Mouse (Mus musculus) embryonic fibroblast, embryonic 13.5 days (primary cell): ENCODE results near the gene Scn11a. TPM values are rescaled to one million over a fixed set of nuclear protein-coding genes. Genes with fewer than 3 reads are reported as not detected.

ENCODE experiments used
- H3K27ac ChIP-seq: 2 replicates; pipeline ENCODE4 v1.5.1; 2012; ENCODE audit warnings: low read length, control low read depth, inconsistent platforms; ENCODE audit not compliant: insufficient read depth
- H3K4me1 ChIP-seq: 2 replicates; pipeline ENCODE4 v1.6.1; 2011; ENCODE audit warnings: low read length; ENCODE audit not compliant: control insufficient read depth, insufficient read depth
- H3K4me3 ChIP-seq: 2 replicates; pipeline ENCODE4 v1.5.1; 2011; ENCODE audit warnings: mild to moderate bottlenecking, control low read depth, low read length; ENCODE audit not compliant: insufficient read depth
- CTCF ChIP-seq: IDR thresholded peaks from 2 replicates; pipeline ENCODE4 v1.5.1; 2011; ENCODE audit warnings: mild to moderate bottlenecking, control low read depth, low read length, moderate library complexity, borderline replicate concordance; ENCODE audit not compliant: insufficient read depth
- POLR2A ChIP-seq: IDR thresholded peaks from 2 replicates; pipeline ENCODE4 v1.6.1; 2011; ENCODE audit warnings: low read depth, mild to moderate bottlenecking, control low read depth, low read length, moderate library complexity
- polyA plus RNA-seq: library from polyadenylated mRNA; stranded (reverse); fragments of >200 nt; gene quantifications from 2 replicates; pipeline ENCODE4 v1.2.4, GENCODE M21; 2011; ENCODE audit warnings: low read depth; ENCODE audit not compliant: missing spikeins, insufficient read length

The Scn11a gene
- polyA plus RNA-seq, 1 experiment: not detected

DNA sequence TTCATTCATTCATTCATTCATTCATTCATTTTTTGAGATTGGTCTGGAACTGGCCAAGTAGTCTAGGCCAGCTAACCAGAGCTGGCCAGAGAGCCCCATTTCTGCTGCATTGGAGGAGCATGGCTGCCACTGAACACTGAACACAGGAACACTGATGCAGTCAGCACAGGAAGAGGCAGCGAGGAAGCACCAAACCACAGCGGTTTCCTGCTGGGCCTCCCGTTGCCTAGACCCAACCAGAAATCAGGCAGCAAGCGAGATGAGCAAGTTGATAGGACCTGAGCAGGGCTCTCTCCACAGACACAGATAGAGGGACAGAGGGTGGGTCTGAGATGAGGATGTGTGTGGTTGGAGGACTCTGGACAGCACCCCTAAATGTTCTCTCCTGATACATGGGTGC, 81.4 kb downstream of the Scn11a start:
- TF ChIP-seq CTCF (no peak), POLR2A (no peak)
- H3K4me3 ChIP-seq: no peak overlapping the region
- no peaks in the 10 kb centered on the region for H3K4me1 ChIP-seq
- H3K27ac ChIP-seq: no peak overlapping the region

DNA sequence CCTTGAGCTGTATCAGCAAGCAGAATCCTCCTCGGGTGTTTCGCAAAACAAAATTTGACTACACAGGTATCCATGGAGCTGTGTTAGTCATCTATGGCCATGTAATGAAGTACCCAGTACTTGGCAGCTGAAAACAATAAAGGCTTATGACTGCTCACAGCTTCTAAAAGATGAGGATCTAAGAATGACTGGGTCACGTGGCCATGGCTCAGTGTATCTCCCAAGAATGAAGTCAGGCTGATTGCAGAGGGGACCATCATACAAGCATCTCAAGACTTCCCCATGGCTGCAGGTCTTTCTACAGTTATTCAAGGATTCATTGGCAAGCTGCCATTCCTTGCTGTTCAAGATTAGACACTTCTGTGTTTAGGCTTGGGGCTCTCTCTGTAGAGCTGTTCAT, 81.9 kb downstream of the Scn11a start:
- no peak overlapping the region for H3K4me3 ChIP-seq
- H3K27ac ChIP-seq: no peak overlapping the region
- H3K4me1 ChIP-seq: no peaks in the 10 kb centered on the region
- TF ChIP-seq CTCF: no peak
- TF ChIP-seq POLR2A: no peak

DNA sequence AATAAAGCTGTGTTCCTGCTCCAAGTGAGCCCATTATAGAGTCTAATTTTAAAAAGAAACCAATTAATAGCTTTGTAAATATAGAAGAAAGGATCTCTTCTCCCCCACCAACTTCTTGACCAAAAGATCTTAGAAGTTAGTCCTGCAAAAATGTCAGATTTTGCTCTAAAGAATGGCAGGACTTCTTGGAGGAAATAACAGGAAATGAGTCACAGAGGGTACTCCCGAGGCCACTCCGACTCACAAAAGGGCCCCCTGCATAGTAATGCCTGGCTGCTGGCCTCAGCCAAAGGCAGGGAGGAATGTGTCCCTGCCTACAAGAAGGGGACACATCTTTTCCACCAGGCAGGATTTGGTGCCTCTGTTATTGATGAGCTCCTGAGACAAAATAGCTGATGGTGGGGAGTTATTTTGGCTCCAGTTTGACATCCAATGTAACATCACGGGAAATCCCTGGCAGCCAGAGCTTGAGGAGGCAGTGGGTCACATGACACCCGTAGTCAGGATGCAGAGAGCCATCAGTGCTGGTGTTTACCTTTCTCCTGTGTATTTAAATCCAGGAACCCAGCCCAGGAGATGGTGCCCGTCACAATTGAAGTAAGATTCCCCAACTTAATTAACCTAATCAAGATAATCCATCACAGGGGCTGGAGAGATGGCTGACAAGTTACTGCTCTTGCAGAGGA, 84.0 kb downstream of the Scn11a start:
- TF ChIP-seq POLR2A: no peak
- TF ChIP-seq CTCF: no peak
- Histone ChIP-seq H3K4me3 (no peak overlapping the region), H3K27ac (no peak overlapping the region), H3K4me1 (no peaks in the 10 kb centered on the region)

DNA sequence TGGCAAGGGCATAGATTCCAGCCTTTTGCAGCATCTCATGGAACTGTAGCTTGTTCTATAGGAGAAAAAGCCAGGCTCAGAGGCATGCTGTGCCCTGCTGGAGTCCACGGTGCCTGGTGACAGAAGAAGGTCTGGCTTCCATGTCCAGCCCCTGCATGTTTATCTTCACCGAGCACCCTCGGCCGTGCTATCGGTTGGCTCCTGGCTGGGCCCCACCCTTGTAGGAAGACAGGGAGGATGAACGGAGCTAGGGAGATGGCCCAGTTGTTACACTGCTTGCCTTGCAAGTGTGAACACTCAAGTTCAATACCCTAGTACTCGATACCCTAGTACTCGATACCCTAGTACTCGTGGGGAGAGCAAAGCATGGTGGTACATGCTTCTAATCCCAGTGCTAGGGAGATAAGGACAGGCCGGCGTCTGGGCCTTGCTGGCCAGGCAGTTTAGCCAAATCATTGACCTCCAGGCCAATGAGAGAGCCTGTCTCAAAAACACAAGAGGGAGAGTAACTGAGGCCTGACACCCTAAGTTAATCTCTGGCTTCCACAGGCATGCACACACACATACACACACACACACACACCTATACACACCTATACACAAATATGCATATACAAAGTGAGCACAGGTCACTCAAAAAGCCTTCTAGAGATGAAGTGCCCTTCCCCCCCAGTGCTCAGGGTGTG, 96.7 kb downstream of the Scn11a start:
- H3K27ac ChIP-seq: no peak overlapping the region
- H3K4me3 ChIP-seq: no peak overlapping the region
- TF ChIP-seq POLR2A (no peak), CTCF (no peak)
- H3K4me1 ChIP-seq: no peaks in the 10 kb centered on the region

DNA sequence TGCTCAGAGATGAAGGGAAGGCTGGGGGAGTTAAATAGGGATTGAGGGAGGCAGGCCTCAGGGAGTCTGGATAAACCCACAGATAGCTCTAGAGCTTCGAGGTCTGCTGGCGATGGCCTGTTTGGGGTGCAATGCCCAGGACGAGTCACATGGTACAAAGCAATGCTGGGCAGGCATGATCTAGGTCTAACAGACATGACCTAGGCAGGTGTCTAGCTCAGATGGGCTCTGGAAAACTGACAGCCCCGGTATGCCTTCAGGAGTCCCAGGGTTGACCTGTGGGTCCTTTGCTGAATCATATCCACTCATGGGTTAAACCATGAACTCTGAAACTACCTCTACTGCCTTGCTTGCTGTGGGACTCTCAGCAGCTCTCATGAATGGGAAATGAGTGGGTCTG, 98.3 kb downstream of the Scn11a start:
- no peak for TF ChIP-seq POLR2A
- no peak for TF ChIP-seq CTCF
- no peaks in the 10 kb centered on the region for H3K4me1 ChIP-seq
- H3K27ac ChIP-seq: no peak overlapping the region
- no peak overlapping the region for H3K4me3 ChIP-seq

DNA sequence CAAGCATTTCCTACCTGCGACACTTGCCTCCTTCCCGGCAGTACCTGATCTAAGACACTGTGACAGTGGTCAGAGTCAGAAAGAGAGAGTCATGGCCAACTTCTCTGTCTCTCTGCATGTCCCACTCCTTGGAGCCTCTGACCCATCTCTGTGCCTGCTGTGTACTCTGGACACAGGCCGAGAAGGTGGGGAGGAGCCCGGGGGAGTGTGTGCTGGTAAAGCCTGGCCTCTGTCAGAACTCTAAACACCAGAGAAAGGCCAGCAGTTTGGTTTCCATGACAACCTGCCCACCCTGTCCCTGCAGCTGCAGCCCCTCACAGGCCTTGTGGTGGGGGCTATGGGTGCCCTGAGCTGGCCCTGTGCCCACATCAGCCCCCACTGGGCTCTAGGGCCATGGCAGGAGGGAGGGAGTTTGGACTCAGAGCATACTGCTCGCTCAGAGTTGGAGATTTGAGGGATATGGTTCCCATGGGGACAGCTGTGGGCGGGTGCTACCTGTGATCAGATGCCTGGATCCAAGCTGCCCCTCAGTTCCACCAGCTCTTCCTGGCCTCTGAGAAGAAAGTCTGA, 99.9 kb downstream of the Scn11a start:
- TF ChIP-seq CTCF (no peak), POLR2A (no peak)
- H3K4me1 ChIP-seq: no peaks in the 10 kb centered on the region
- no peak overlapping the region for H3K27ac ChIP-seq
- no peak overlapping the region for H3K4me3 ChIP-seq

DNA sequence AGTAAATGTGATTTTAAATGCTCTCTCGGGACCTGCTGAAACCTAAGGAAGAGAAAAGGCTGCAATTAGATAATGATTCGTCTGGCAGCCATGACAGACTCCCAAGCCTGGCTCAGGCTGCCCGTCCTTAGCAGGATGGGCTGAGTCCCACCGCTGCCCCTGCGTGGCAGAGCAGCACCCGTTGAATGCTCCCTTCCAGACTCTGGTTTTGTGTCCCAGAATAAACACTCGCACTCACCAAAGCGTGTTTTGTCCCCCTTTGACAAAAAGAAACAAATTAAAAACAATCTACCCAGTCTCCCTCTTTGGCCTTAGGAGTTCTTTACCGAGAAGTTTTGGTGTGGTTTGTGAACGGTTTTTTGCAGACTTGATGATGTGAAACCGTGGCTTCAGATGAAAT, 106.0 kb downstream of the Scn11a start, which contains the start of gene Scn10a:
Gene Scn10a, minus strand, starts transcription at position 101 of the 400 bp plus-strand sequence.
- Histone ChIP-seq H3K4me1 (no peaks in the 10 kb centered on the region), H3K4me3 (no peak within 1 kb of the TSS), H3K27ac (no peak within 1 kb of the TSS)
- no peak for TF ChIP-seq POLR2A
- TF ChIP-seq CTCF: no peak

DNA sequence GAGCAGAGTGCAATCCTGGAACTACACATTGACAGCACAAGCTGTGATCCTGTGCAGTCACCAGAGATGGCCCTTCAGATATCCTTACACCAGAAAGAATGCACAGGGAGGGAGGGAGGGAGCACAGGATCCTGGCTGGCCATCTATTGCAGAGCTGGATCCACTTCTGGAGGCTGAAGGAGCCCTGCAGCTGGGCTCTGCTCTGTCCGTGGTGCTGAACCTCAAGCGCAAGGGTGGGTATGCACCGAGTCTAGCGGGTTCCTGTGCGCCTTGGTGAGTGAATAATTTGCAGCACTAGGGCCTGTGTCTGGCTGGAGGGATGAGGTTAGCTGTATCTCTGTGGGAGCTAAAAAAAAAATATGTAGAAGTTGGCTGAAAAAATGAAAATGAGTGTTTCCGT, 118.6 kb downstream of the Scn11a start:
- Histone ChIP-seq H3K27ac (no peak overlapping the region), H3K4me1 (no peaks in the 10 kb centered on the region), H3K4me3 (no peak overlapping the region)
- TF ChIP-seq CTCF (no peak), POLR2A (no peak)

Other genes with a start within 250 kb of the Scn11a start
- not detected in 2 replicates for gene Scn5a, start 246.4 kb downstream of the Scn11a start, polyA plus RNA-seq
- not detected in 2 replicates for gene Scn10a, start 106.1 kb downstream of the Scn11a start, polyA plus RNA-seq
- 66.1 and 67.7 TPM in 2 replicates for gene Wdr48, start 69.4 kb upstream of the Scn11a start, polyA plus RNA-seq
- gene Gorasp1, start 112.1 kb upstream of the Scn11a start, polyA plus RNA-seq: 7.4 and 10.5 TPM in 2 replicates
- not detected in 2 replicates for gene Ttc21a, start 112.2 kb upstream of the Scn11a start, polyA plus RNA-seq
- gene Csrnp1, start 159.2 kb upstream of the Scn11a start, polyA plus RNA-seq: 17.7 and 20.1 TPM in 2 replicates
- gene Xirp1, start 198.1 kb upstream of the Scn11a start, polyA plus RNA-seq: not detected in 2 replicates
- 0.13 and 2.9 TPM in 2 replicates for gene Cx3cr1, start 244.4 kb upstream of the Scn11a start, polyA plus RNA-seq